Comparison of ENCODE assay signal across 16 mouse cellular contexts in the genomic region with DNA sequence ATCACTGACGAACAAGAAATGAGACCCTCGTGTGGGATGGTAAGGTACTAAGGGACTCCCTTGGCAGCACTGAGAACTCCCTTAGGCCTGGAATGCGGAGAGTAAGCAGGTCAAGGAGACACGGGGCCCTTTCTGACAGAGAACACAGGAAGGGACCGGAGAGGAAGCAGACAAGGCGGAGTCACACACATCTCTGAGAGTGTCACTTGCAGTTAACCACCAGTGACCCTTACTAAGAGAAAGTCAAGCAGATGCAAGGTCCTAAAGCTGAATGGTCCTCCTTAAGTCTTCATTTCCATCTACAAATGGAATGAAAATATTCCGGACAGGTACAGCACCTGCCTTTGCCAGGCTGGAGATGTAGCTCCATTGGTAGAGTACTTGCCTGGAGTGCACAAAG.
"Had no signal": no experiment of that assay in that cellular context is flagged by ENCODE, and none has a peak within 500 bp of the region (broad histone marks: within the 10 kb centered on the region; RNA-seq: fewer than 3 reads in every experiment).

No protein-coding gene starts in this region.

- DNase-seq: retina, postnatal 1 day; right cerebral cortex, adult 18-20 months; right cerebral cortex, postnatal 14 days; right cerebral cortex, postnatal 25 days; right cerebral cortex, postnatal 4 days; spleen, adult 18-20 months; thymus, adult 18-20 months; thymus, adult 2 months; thymus, postnatal 14 days; thymus, postnatal 25 days; thymus, postnatal 36 days; thymus, postnatal 4 days had no signal

- H3K36me3 ChIP-seq: neural tube, embryonic 13.5 days; neural tube, embryonic 15.5 days; stomach, embryonic 15.5 days had no signal

- H3K9me3 ChIP-seq: neural tube, embryonic 13.5 days; neural tube, embryonic 15.5 days; stomach, embryonic 15.5 days had no signal

- H3K27me3 ChIP-seq: neural tube, embryonic 13.5 days; neural tube, embryonic 15.5 days; stomach, embryonic 15.5 days had no signal

- H3K4me2 ChIP-seq: neural tube, embryonic 13.5 days; neural tube, embryonic 15.5 days; stomach, embryonic 15.5 days had no signal

- H3K27ac ChIP-seq: neural tube, embryonic 13.5 days; neural tube, embryonic 15.5 days; stomach, embryonic 15.5 days; stomach, postnatal 0 days had no signal

- H3K4me3 ChIP-seq: neural tube, embryonic 13.5 days; neural tube, embryonic 15.5 days; stomach, embryonic 15.5 days had no signal

- H3K9ac ChIP-seq: neural tube, embryonic 13.5 days; neural tube, embryonic 15.5 days; stomach, embryonic 15.5 days had no signal

- H3K4me1 ChIP-seq: stomach, embryonic 15.5 days had no signal
